Mouse (Mus musculus) spleen, adult 2 months (tissue): ENCODE data around the gene Ahdc1.

Experiments used
- CTCF ChIP-seq: fragments of 200-500 bp; IDR thresholded peaks from 2 replicates; pipeline ENCODE4 v1.5.1; 2011; ENCODE audit warnings: mild to moderate bottlenecking, inconsistent platforms; ENCODE audit not compliant: insufficient read depth, insufficient read length, insufficient replicate concordance; ENCODE audit errors: extremely low read depth
- POLR2A ChIP-seq: fragments of 200-500 bp; IDR thresholded peaks from 2 replicates; pipeline ENCODE4 v1.6.1; 2011; ENCODE audit warnings: low read depth, low read length, inconsistent platforms

GRCm38 (mm10) chr4:133026272-133026671 lies 15.2 kb downstream of the Ahdc1 start:
- no peak for TF ChIP-seq CTCF
- no peak for TF ChIP-seq POLR2A
